Comparison of ENCODE assay signal across 22 mouse cellular contexts in genomic region chr16:15086556-15086955, GRCm38 (mm10).
DNase-seq lines count a peak whose midpoint lies in the region; ATAC-seq and TF ChIP-seq lines count a peak whose summit lies in the region.
"Had no signal": no experiment of that assay in that cellular context is flagged by ENCODE, and none has a peak within 500 bp of the region (broad histone marks: within the 10 kb centered on the region; RNA-seq: fewer than 3 reads in every experiment).

No protein-coding gene starts in this region.

- TF ChIP-seq CTCF in kidney, postnatal 0 days (IDR thresholded peaks at IDR 0.05; ENCODE audit: low read depth) = no peak
- TF ChIP-seq CTCF in embryonic fibroblast, embryonic 13.5 days (IDR thresholded peaks at IDR 0.05; ENCODE audit: borderline replicate concordance, insufficient read depth, low read length) = no peak
- no peak for TF ChIP-seq CTCF in thymus, adult 2 months (IDR thresholded peaks at IDR 0.05; ENCODE audit: borderline replicate concordance, control insufficient read depth, extremely low read depth, insufficient read depth, low read length, poor library complexity)

- no peaks in the 10 kb centered on the region for H3K4me1 ChIP-seq in kidney, postnatal 0 days (replicated peaks; ENCODE audit: insufficient read depth, low read length)
- H3K4me1 ChIP-seq in embryonic fibroblast, embryonic 13.5 days (ENCODE audit: control insufficient read depth, insufficient read depth, low read length) = peaks cover 2% of the 10 kb centered on the region; the same call in 1 of the 2 replicates
- H3K4me1 ChIP-seq in limb, embryonic 10.5 days = peaks cover 27% of the 10 kb centered on the region
- H3K4me1 ChIP-seq in forebrain, embryonic 11.5 days (replicated peaks; ENCODE audit: control insufficient read depth, insufficient read depth, low read length) = peaks cover 3% of the 10 kb centered on the region; the same call in 1 of the 2 replicates
- no peaks in the 10 kb centered on the region for H3K4me1 ChIP-seq in thymus, adult 2 months (replicated peaks; ENCODE audit: control insufficient read depth, insufficient read depth, low read length)
- H3K4me1 ChIP-seq: liver, embryonic 15.5 days had no signal

- ATAC-seq in kidney, postnatal 0 days (replicated peaks; ENCODE audit: low FRiP score, low read depth) = no peak
- no peak for ATAC-seq in forebrain, embryonic 11.5 days (replicated peaks; ENCODE audit: low FRiP score)
- ATAC-seq: activated CD4-positive, CD25-positive, alpha-beta regulatory T cell, adult 4 months; CD4-positive, CD25-positive, alpha-beta regulatory T cell, adult 4 months; forebrain, embryonic 15.5 days; midbrain, embryonic 16.5 days had no signal

- H3K36me3 ChIP-seq in kidney, postnatal 0 days (ENCODE audit: insufficient read depth, low read length) = no peaks in the 10 kb centered on the region
- H3K36me3 ChIP-seq in limb, embryonic 10.5 days = no peaks in the 10 kb centered on the region
- H3K36me3 ChIP-seq in forebrain, embryonic 11.5 days (ENCODE audit: control insufficient read depth, insufficient read depth, low read length) = no peaks in the 10 kb centered on the region
- H3K36me3 ChIP-seq in thymus, adult 2 months (ENCODE audit: control insufficient read depth, insufficient read depth, low read length) = no peaks in the 10 kb centered on the region
- H3K36me3 ChIP-seq: forebrain, embryonic 15.5 days; heart, embryonic 10.5 days; kidney, embryonic 15.5 days; limb, embryonic 12.5 days; liver, embryonic 15.5 days had no signal

- H3K9me3 ChIP-seq in kidney, postnatal 0 days (replicated peaks; ENCODE audit: low read length) = no peaks in the 10 kb centered on the region
- H3K9me3 ChIP-seq in limb, embryonic 10.5 days (replicated peaks) = no peaks in the 10 kb centered on the region
- H3K9me3 ChIP-seq in forebrain, embryonic 11.5 days (ENCODE audit: control insufficient read depth, low read length) = no peaks in the 10 kb centered on the region
- H3K9me3 ChIP-seq: forebrain, embryonic 15.5 days; heart, embryonic 10.5 days; kidney, embryonic 15.5 days; limb, embryonic 12.5 days; liver, embryonic 15.5 days had no signal

- peak; percentile 6 for DNase-seq in kidney, postnatal 0 days (ENCODE audit: low spot score)
- DNase-seq in kidney, adult 8-10 months = no peak
- peak; percentile 24 for DNase-seq in adipocyte (ENCODE audit: low spot score)
- DNase-seq in limb, embryonic 10.5 days (ENCODE audit: low spot score) = no peak
- DNase-seq in forebrain, embryonic 11.5 days (ENCODE audit: low spot score) = no peak
- no peak for DNase-seq in thymus, adult 2 months
- DNase-seq: adrenal gland, postnatal 25 days; cerebellum, adult 11 months; cerebellum, postnatal 10 days; heart, postnatal 14 days; lung, postnatal 4 days had no signal

- no peak overlapping the region for H3K4me2 ChIP-seq in kidney, postnatal 0 days (ENCODE audit: low read length)
- H3K4me2 ChIP-seq in forebrain, embryonic 11.5 days (ENCODE audit: low read depth, low read length, severe bottlenecking) = no peak overlapping the region
- H3K4me2 ChIP-seq: forebrain, embryonic 15.5 days; hindbrain, embryonic 14.5 days; liver, embryonic 15.5 days had no signal

- no peak overlapping the region for H3K27ac ChIP-seq in kidney, postnatal 0 days
- H3K27ac ChIP-seq in embryonic fibroblast, embryonic 13.5 days (ENCODE audit: insufficient read depth, low read length) = peak overlapping the region; percentile 64
- H3K27ac ChIP-seq in limb, embryonic 10.5 days = 0 out of 2 replicates have a peak overlapping the region, but pooled peaks have one; percentile 50
- no peak overlapping the region for H3K27ac ChIP-seq in forebrain, embryonic 11.5 days (ENCODE audit: low read depth, low read length)
- H3K27ac ChIP-seq in thymus, adult 2 months (ENCODE audit: control insufficient read depth, insufficient read depth, low read length) = no peak overlapping the region
- H3K27ac ChIP-seq: forebrain, embryonic 15.5 days; heart, embryonic 10.5 days; hindbrain, embryonic 14.5 days; liver, embryonic 15.5 days; stomach, postnatal 0 days had no signal

- 81% methylated on average over 4 of the region's 4 CpGs for WGBS in kidney, postnatal 0 days
- 85% methylated on average over 4 of the region's 4 CpGs for WGBS in limb, embryonic 10.5 days
- WGBS in forebrain, embryonic 11.5 days = 92% methylated on average over 4 of the region's 4 CpGs
- WGBS in thymus, adult 2 months = 93% methylated on average over 4 of the region's 4 CpGs

- H3K27me3 ChIP-seq in kidney, postnatal 0 days (ENCODE audit: insufficient read depth, low read length) = no peaks in the 10 kb centered on the region
- no peaks in the 10 kb centered on the region for H3K27me3 ChIP-seq in limb, embryonic 10.5 days (ENCODE audit: low read depth, poor library complexity, severe bottlenecking)
- H3K27me3 ChIP-seq in forebrain, embryonic 11.5 days (ENCODE audit: control insufficient read depth, insufficient read depth, low read length) = 0 out of 2 replicates have a peak, but pooled peaks cover 2% of the 10 kb centered on the region
- no peaks in the 10 kb centered on the region for H3K27me3 ChIP-seq in thymus, adult 2 months (ENCODE audit: control insufficient read depth, insufficient read depth, low read length)
- H3K27me3 ChIP-seq: kidney, embryonic 15.5 days; limb, embryonic 12.5 days had no signal

- no peak overlapping the region for H3K4me3 ChIP-seq in kidney, postnatal 0 days (replicated peaks; ENCODE audit: low read depth, low read length)
- no peak overlapping the region for H3K4me3 ChIP-seq in embryonic fibroblast, embryonic 13.5 days (ENCODE audit: insufficient read depth, low read length)
- no peak overlapping the region for H3K4me3 ChIP-seq in limb, embryonic 10.5 days
- H3K4me3 ChIP-seq in forebrain, embryonic 11.5 days (ENCODE audit: low read depth, low read length) = no peak overlapping the region
- H3K4me3 ChIP-seq in thymus, adult 2 months (ENCODE audit: control insufficient read depth, insufficient read depth, low read length) = no peak overlapping the region
- H3K4me3 ChIP-seq: forebrain, embryonic 15.5 days; heart, embryonic 10.5 days; kidney, embryonic 15.5 days; limb, embryonic 12.5 days; liver, embryonic 15.5 days had no signal

- no peak overlapping the region for H3K9ac ChIP-seq in kidney, postnatal 0 days (ENCODE audit: low read depth, low read length)
- no peak overlapping the region for H3K9ac ChIP-seq in forebrain, embryonic 11.5 days (ENCODE audit: low read length)
- H3K9ac ChIP-seq: forebrain, embryonic 15.5 days; hindbrain, embryonic 14.5 days; kidney, embryonic 15.5 days; limb, embryonic 12.5 days; liver, embryonic 15.5 days had no signal

- no peak for TF ChIP-seq POLR2A in embryonic fibroblast, embryonic 13.5 days (IDR thresholded peaks at IDR 0.05; ENCODE audit: low read depth, low read length)
- TF ChIP-seq POLR2A in thymus, adult 2 months (IDR thresholded peaks at IDR 0.05; ENCODE audit: control insufficient read depth, extremely low read depth, insufficient read depth, low read length, poor library complexity) = no peak

Comparison
In these comparisons a context has a peak if more than half of its experiments do, and no peak if none do; other contexts are left out.
1. DNase-seq: peak in kidney, postnatal 0 days (single experiment) and adipocyte (single experiment); none in kidney, adult 8-10 months (0 of 2), limb, embryonic 10.5 days (single experiment), forebrain, embryonic 11.5 days (single experiment) and thymus, adult 2 months (single experiment).
2. H3K27ac ChIP-seq: peak in embryonic fibroblast, embryonic 13.5 days (single experiment) and limb, embryonic 10.5 days (single experiment); none in kidney, postnatal 0 days (single experiment), forebrain, embryonic 11.5 days (single experiment) and thymus, adult 2 months (single experiment).